Mouse (Mus musculus): ENCODE measurements around the gene Col5a1.

- TF ChIP-seq CTCF (IDR thresholded peaks at IDR 0.05; ENCODE audit: insufficient read depth, low read depth, low read length) (no peak), POLR2A (IDR thresholded peaks at IDR 0.05; ENCODE audit: insufficient read depth, low read depth, low read length) (no peak)
These were observed 160.1 kb downstream of the Col5a1 start for GRCm38 (mm10) chr2:28046311-28046710.

Measured in olfactory bulb, adult 2 months (tissue).